Mouse (Mus musculus) testis, postnatal 10 days (tissue): Measurements from ENCODE around the gene Pgs1.

Experiments
- DNase-seq: peaks from one replicate; pipeline ENCODE4 v3.0.0; 2021; ENCODE audit warnings: low spot score

The Pgs1 gene

GRCm38 (mm10) chr11:118003176-118003575, 17.1 kb downstream of the Pgs1 start:
- DNase-seq = no peak

- DNase-seq = no peak
These were observed 17.6 kb downstream of the Pgs1 start for GRCm38 (mm10) chr11:118003718-118004117.

GRCm38 (mm10) chr11:118004217-118004616, 18.1 kb downstream of the Pgs1 start:
- DNase-seq = no peak

GRCm38 (mm10) chr11:118007460-118008143, 21.5 kb downstream of the Pgs1 start:
- DNase-seq = no peak

GRCm38 (mm10) chr11:118008144-118008805, 22.2 kb downstream of the Pgs1 start:
- DNase-seq = no peak

GRCm38 (mm10) chr11:118008843-118009242, 22.8 kb downstream of the Pgs1 start:
- DNase-seq = no peak

GRCm38 (mm10) chr11:118009865-118010571, 23.9 kb downstream of the Pgs1 start:
- DNase-seq = no peak

- DNase-seq = no peak
These were observed 26.5 kb downstream of the Pgs1 start for GRCm38 (mm10) chr11:118012595-118012994.

GRCm38 (mm10) chr11:118013339-118013738, 27.2 kb downstream of the Pgs1 start:
- no peak for DNase-seq

- DNase-seq = no peak
These were observed 28.4 kb downstream of the Pgs1 start for GRCm38 (mm10) chr11:118014391-118014995.

GRCm38 (mm10) chr11:118015381-118016145, 29.5 kb downstream of the Pgs1 start:
- no peak for DNase-seq

- no peak for DNase-seq
These were observed 32.2 kb downstream of the Pgs1 start for GRCm38 (mm10) chr11:118018328-118018727.

GRCm38 (mm10) chr11:118021806-118022205, 35.7 kb downstream of the Pgs1 start:
- DNase-seq = peak; percentile 84

- no peak for DNase-seq
These were observed 37.4 kb downstream of the Pgs1 start for GRCm38 (mm10) chr11:118023475-118023874.

- DNase-seq = no peak
These were observed 38.0 kb downstream of the Pgs1 start for GRCm38 (mm10) chr11:118024111-118024510.

- DNase-seq = no peak
These were observed 43.1 kb downstream of the Pgs1 start for GRCm38 (mm10) chr11:118029170-118029569.

GRCm38 (mm10) chr11:118031134-118031533, 45.0 kb downstream of the Pgs1 start:
- DNase-seq = no peak

- no peak for DNase-seq
These were observed 48.3 kb downstream of the Pgs1 start for GRCm38 (mm10) chr11:118034395-118034794.

GRCm38 (mm10) chr11:118035068-118035467, 49.0 kb downstream of the Pgs1 start:
- no peak for DNase-seq

GRCm38 (mm10) chr11:118042791-118043190, 56.7 kb downstream of the Pgs1 start:
- no peak for DNase-seq

- peak; percentile 77 for DNase-seq
These were observed 57.3 kb downstream of the Pgs1 start for GRCm38 (mm10) chr11:118043293-118043907.
